11 mouse cellular contexts compared by ENCODE assay signal in the genomic region with DNA sequence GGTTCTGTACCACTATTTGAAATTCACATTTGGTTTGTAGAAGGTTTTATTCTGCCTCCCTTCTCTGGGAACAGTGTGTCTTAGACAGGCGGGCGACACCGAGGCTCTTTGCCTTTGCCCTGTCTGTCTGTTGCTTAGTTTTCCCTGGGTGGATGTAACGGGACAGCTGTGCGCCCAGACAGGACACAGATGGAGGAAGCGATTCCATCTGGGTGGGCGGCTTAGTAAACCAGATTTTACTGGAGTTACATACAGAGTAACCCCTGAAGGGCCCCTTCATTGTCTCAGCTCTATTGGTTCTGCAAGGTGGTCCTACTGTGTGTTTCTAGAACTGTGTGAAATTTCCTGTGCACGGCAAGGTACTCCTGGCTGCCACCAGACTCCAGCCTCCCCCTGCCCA.
A peak's percentile ranks its signal among the peaks of the same experiment; 100 is the strongest.
DNase-seq lines count a peak whose midpoint lies in the region; ATAC-seq and TF ChIP-seq lines count a peak whose summit lies in the region.
"Had no signal": no experiment of that assay in that cellular context is flagged by ENCODE, and none has a peak within 500 bp of the region (broad histone marks: within the 10 kb centered on the region; RNA-seq: fewer than 3 reads in every experiment).

No protein-coding gene starts in this region.

- no peaks in the 10 kb centered on the region for H3K27me3 ChIP-seq in hindbrain, embryonic 12.5 days
- H3K27me3 ChIP-seq in hindbrain, embryonic 10.5 days (ENCODE audit: insufficient read depth, poor library complexity, severe bottlenecking) = no peaks in the 10 kb centered on the region
- no peaks in the 10 kb centered on the region for H3K27me3 ChIP-seq in midbrain, embryonic 13.5 days
- no peaks in the 10 kb centered on the region for H3K27me3 ChIP-seq in midbrain, embryonic 10.5 days (ENCODE audit: low read depth, poor library complexity, severe bottlenecking)
- no peaks in the 10 kb centered on the region for H3K27me3 ChIP-seq in midbrain, postnatal 0 days (ENCODE audit: insufficient read depth, low read length)

- no peaks in the 10 kb centered on the region for H3K9me3 ChIP-seq in hindbrain, embryonic 12.5 days (replicated peaks)
- no peaks in the 10 kb centered on the region for H3K9me3 ChIP-seq in hindbrain, embryonic 10.5 days
- H3K9me3 ChIP-seq in midbrain, embryonic 13.5 days = no peaks in the 10 kb centered on the region
- H3K9me3 ChIP-seq in midbrain, embryonic 10.5 days (replicated peaks) = no peaks in the 10 kb centered on the region
- H3K9me3 ChIP-seq in midbrain, postnatal 0 days (ENCODE audit: low read length) = no peaks in the 10 kb centered on the region

- H3K9ac ChIP-seq in hindbrain, embryonic 12.5 days = no peak overlapping the region
- no peak overlapping the region for H3K9ac ChIP-seq in midbrain, embryonic 13.5 days (replicated peaks)
- H3K9ac ChIP-seq in midbrain, postnatal 0 days (replicated peaks; ENCODE audit: low read length, poor library complexity, severe bottlenecking) = no peak overlapping the region
- H3K9ac ChIP-seq: liver, postnatal 0 days had no signal

- ATAC-seq in hindbrain, embryonic 12.5 days (ENCODE audit: low FRiP score) = peak; percentile 38; the same call in 1 of the 2 replicates
- 0 out of 2 replicates have a peak, but pooled peaks have one; percentile 40 for ATAC-seq in midbrain, embryonic 13.5 days
- peak; percentile 32 to 62; a peak in 1 of 4 replicates for ATAC-seq in hematopoietic stem cell, adult 5-6 weeks (replicated peaks in 1 of 2; ENCODE audit: insufficient read depth in 1 of 2, low FRiP score in 2 of 2, low TSS enrichment in 1 of 2, low read depth in 1 of 2, poor library complexity in 2 of 2, severe bottlenecking in 2 of 2)
- no peak for ATAC-seq in midbrain, postnatal 0 days (ENCODE audit: low FRiP score)
- ATAC-seq: liver, postnatal 0 days had no signal

- no peak for TF ChIP-seq CTCF in midbrain, postnatal 0 days (IDR thresholded peaks at IDR 0.05)
- no peak for TF ChIP-seq CTCF in gastrocnemius, adult 2 months (IDR thresholded peaks at IDR 0.05)

- no peak overlapping the region for H3K4me3 ChIP-seq in hindbrain, embryonic 12.5 days
- H3K4me3 ChIP-seq in hindbrain, embryonic 10.5 days = no peak overlapping the region
- H3K4me3 ChIP-seq in midbrain, embryonic 13.5 days (replicated peaks) = no peak overlapping the region
- H3K4me3 ChIP-seq in midbrain, embryonic 10.5 days = no peak overlapping the region
- H3K4me3 ChIP-seq in midbrain, postnatal 0 days (ENCODE audit: low read depth, low read length) = no peak overlapping the region
- no peak overlapping the region for H3K4me3 ChIP-seq in gastrocnemius, adult 2 months

- H3K4me1 ChIP-seq in hindbrain, embryonic 12.5 days = peaks cover 4% of the 10 kb centered on the region; the same call in 1 of the 2 replicates
- H3K4me1 ChIP-seq in hindbrain, embryonic 10.5 days (replicated peaks) = no peaks in the 10 kb centered on the region
- H3K4me1 ChIP-seq in midbrain, embryonic 13.5 days (replicated peaks) = no peaks in the 10 kb centered on the region
- H3K4me1 ChIP-seq in midbrain, embryonic 10.5 days = peaks cover 4% of the 10 kb centered on the region; the same call in 1 of the 2 replicates
- no peaks in the 10 kb centered on the region for H3K4me1 ChIP-seq in midbrain, postnatal 0 days (ENCODE audit: insufficient read depth, low read length)

- no peak for DNase-seq in hindbrain, embryonic 10.5 days (ENCODE audit: low spot score)
- no peak for DNase-seq in midbrain, embryonic 10.5 days (ENCODE audit: low spot score)
- peak; percentile 53 for DNase-seq in midbrain, postnatal 0 days (ENCODE audit: low spot score)
- no peak for DNase-seq in gastrocnemius, adult 2 months
- DNase-seq in ovary, postnatal 36 days (ENCODE audit: low spot score) = no peak
- DNase-seq: cerebellum, postnatal 36 days; gastrocnemius, postnatal 14 days; liver, postnatal 0 days had no signal

- intact Hi-C loops in gastrocnemius, adult 2 months (cut with DNase I) = no loop called here

- H3K4me2 ChIP-seq in hindbrain, embryonic 12.5 days (replicated peaks) = no peak overlapping the region
- no peak overlapping the region for H3K4me2 ChIP-seq in midbrain, embryonic 13.5 days (replicated peaks)
- no peak overlapping the region for H3K4me2 ChIP-seq in midbrain, postnatal 0 days (ENCODE audit: low read depth, low read length, poor library complexity, severe bottlenecking)

- 59% methylated on average over 8 of the region's 8 CpGs for WGBS in hindbrain, embryonic 12.5 days
- 79% methylated on average over 8 of the region's 8 CpGs for WGBS in hindbrain, embryonic 10.5 days
- WGBS in midbrain, embryonic 13.5 days = 60% methylated on average over 8 of the region's 8 CpGs
- 79% methylated on average over 8 of the region's 8 CpGs for WGBS in midbrain, embryonic 10.5 days
- 71% methylated on average over 8 of the region's 8 CpGs for WGBS in midbrain, postnatal 0 days

- H3K27ac ChIP-seq in hindbrain, embryonic 12.5 days = no peak overlapping the region
- no peak overlapping the region for H3K27ac ChIP-seq in hindbrain, embryonic 10.5 days
- no peak overlapping the region for H3K27ac ChIP-seq in midbrain, embryonic 13.5 days
- H3K27ac ChIP-seq in midbrain, embryonic 10.5 days (replicated peaks) = no peak overlapping the region
- H3K27ac ChIP-seq in midbrain, postnatal 0 days (ENCODE audit: low read depth, low read length) = no peak overlapping the region
- H3K27ac ChIP-seq in gastrocnemius, adult 2 months = no peak overlapping the region

- no peaks in the 10 kb centered on the region for H3K36me3 ChIP-seq in hindbrain, embryonic 12.5 days
- H3K36me3 ChIP-seq in hindbrain, embryonic 10.5 days = no peaks in the 10 kb centered on the region
- no peaks in the 10 kb centered on the region for H3K36me3 ChIP-seq in midbrain, embryonic 13.5 days
- H3K36me3 ChIP-seq in midbrain, embryonic 10.5 days = no peaks in the 10 kb centered on the region
- no peaks in the 10 kb centered on the region for H3K36me3 ChIP-seq in midbrain, postnatal 0 days (ENCODE audit: insufficient read depth, low read length)
